Mouse (Mus musculus): ENCODE data around the gene Csad.

- TF ChIP-seq TAL1 (IDR thresholded peaks at IDR 0.05; ENCODE audit: low read length) (no peak), GATA1 (IDR thresholded peaks at IDR 0.05; ENCODE audit: low read length) (no peak)
These were observed 51.9 kb downstream of the Csad start for GRCm38 (mm10) chr15:102152646-102153045.
